Mouse (Mus musculus) heart, adult 18-20 months (tissue): ENCODE measurements around the gene Tmem165. TPM values are rescaled to one million over a fixed set of nuclear protein-coding genes. Genes with fewer than 3 reads are reported as not detected.
A peak's percentile ranks its signal among the peaks of the same experiment; 100 is the strongest.

Experiments used
- DNase-seq, 2 experiments: peaks; one replicate each; pipeline ENCODE4 v3.0.0; 2021 to 2022; ENCODE audit warnings: mixed read lengths in 1 of 2
- total RNA-seq, 2 experiments: library from RNA; stranded (reverse); gene quantifications; 2 replicates each; pipeline ENCODE4 v1.2.3; 2021

The Tmem165 gene
- total RNA-seq, 2 experiments from 2014 or later: 17.7 TPM

GRCm38 (mm10) chr5:76171039-76171438 is 12.6 kb upstream of the Tmem165 start:
- no peak for DNase-seq

DNA sequence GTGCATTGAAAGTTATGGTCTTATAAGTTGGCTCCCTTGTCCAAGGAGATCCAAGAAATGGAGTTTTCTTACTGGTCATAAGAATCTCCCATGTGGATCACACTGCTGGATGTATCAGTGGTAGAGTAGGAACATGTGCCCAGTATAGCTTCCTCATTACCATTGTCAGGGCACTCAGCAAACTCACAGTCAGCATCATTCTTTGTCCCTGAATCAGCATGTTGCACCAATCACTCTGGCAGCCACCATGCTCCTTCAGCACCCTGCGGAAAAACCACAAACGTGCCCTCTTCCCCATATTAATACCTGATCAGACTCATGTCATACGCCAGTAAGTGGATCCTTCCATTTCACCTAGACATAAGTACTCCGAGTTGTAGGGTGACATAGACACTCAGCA is 8.6 kb upstream of the Tmem165 start:
- DNase-seq: peak in 1 of 2 experiments; percentile 16

DNA sequence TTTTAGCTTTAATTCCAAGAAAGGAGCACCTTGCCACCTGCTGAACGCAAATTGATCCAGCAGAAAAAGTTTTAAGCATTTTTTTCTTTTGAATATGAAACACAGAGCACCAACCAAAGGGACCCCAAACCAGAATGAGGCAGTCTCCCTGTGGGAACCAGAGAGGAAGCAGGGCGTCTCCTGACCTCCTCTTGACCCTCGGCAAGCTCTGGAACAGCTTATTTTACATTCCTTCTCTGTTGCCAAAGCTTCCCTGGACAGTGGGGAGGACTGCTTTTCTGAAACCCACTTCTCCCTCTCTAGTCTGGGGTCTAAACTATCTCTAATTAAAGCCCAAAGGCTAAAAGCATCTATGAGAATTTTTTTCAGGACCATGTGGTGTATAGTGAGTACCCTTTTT is 7.3 kb upstream of the Tmem165 start:
- peak in 1 of 2 experiments; percentile 34 for DNase-seq

GRCm38 (mm10) chr5:76176841-76177240 is 6.8 kb upstream of the Tmem165 start:
- DNase-seq: no peak

- DNase-seq: no peak
These were observed 6.0 kb upstream of the Tmem165 start for GRCm38 (mm10) chr5:76177664-76178063.

- DNase-seq: no peak
These were observed 4.5 kb upstream of the Tmem165 start for GRCm38 (mm10) chr5:76179171-76179570.

DNA sequence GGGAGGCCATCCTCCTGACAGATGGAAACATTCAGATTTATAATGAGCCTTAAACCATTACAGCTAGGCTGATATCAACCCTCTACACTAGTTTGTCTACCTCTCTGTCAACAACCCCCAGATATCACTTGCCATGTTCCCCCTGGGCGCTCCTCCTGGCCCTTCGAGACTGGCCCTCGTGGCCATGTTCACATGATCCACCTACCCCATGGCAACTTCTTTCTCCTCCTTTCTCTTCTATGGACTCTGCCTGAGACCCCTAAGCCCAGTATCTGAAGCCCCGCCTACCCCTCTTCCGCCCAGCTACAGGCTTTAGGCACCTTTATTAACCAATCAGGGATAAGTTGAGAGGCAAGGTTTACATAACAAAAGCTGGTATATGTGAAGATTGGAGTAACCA is 3.9 kb upstream of the Tmem165 start:
- DNase-seq: no peak

- DNase-seq: no peak
These were observed 1.4 kb upstream of the Tmem165 start for GRCm38 (mm10) chr5:76182326-76182725.

DNA sequence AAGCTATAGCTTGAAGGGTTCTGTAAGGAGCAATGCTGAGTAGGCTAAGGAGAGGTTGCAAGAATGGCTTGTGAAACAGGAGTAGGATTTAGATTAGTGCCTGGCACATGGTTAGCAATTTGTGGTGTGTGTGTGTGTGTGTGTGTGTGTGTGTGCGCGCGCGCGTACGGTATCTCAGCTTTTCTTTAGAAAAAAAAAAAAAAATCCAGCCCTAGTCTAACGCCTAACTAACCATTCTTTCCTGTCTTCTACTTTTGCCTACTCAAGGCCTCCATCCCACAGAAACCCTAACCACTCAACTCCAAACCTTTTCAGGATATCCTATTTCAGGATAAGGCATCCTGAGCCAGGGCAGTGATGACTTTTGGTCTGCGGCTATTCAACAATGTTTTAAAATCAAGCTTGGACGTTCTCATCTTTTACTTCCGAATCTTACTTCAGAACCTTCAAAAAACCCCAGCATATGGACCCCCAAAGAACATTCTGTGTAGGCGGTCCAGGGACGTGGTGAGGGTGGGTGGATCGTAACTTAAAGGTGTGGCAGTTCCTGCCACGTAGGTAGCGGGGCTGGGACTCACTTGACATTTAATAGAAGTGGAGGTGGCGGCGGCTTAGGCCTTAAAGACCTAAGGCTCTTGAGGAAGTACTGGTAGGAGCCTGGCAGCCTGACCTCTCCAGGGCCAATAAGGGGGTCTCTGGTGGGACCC is 484 bp upstream of the Tmem165 start:
- no peak for DNase-seq

DNA sequence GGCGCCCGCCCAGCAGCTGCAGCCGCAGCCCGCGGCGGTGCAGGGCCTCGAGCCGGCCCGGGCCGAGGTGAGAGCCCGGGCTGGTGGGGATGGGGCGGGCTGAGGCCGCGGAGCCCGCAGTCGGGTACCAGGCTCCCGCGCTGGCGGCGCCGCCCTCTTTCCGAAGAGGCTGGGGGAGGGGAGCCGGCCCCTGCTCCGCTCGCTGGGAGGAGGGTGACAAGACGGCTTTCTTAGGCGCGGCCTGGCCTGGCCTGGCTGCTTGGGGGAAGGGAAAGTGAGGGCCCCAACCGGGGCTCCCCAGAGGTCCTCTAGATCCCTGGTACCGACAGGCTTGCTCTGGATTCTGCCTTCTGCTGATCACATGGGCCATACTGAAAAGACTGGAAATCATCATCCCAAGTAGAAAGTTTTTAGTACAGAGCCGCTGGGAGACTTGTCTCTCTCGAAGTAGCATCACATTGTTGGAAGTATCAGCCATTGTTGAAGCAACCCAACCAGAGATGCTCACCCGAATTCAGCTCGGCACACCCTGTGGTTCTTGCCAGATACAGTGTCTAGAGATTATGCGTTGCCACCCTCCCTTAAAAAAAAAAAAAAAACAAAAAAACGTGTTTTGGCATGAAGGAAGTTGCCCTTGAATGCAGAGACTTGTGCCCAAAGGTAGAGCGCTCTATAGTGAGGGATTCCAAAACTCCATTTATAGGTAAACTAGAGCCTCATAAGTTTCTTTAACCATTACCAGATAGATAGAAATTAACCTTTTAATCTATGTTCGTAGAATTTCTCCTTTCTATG is 803 bp downstream of the Tmem165 start:
- peak; percentile 69 to 72 for DNase-seq

DNA sequence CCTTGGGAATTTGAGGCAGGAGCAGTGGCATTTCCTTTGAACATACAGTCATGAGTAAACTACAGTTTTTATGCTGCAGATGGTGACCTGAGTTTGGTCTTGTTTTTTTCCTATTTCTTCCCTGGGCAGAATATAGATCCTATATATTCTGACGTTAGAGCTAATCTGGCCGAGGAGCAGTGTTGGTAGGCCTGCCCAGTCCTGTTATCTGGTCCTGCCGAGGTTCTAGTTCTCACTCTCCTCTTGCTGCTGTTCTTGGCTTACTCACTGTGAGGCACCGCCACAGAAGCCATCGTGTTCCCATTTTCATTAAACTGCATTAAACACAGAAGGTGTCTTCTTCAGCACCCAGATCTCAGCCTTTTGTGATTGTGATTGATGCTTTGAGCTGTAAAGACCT is 4.2 kb downstream of the Tmem165 start:
- no peak for DNase-seq

DNA sequence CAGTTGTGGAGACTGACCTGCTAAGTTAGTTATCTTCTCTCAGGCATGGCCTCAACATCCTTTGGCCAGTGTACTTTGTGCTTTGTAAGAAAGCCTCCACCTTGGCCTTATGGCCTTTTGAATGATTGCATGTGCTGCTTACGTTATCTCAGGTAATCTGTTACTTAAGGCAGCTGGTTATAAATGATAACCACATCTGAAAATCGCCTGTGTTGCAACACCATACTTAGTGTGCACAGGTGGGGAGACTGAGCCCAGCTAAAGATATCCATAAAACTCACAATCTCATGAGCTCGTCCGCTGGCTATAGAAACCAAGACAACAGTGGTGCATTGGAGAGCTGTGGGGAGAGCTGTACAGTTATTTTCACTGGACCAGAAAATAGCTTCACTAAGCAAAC is 6.9 kb downstream of the Tmem165 start:
- DNase-seq: no peak

DNA sequence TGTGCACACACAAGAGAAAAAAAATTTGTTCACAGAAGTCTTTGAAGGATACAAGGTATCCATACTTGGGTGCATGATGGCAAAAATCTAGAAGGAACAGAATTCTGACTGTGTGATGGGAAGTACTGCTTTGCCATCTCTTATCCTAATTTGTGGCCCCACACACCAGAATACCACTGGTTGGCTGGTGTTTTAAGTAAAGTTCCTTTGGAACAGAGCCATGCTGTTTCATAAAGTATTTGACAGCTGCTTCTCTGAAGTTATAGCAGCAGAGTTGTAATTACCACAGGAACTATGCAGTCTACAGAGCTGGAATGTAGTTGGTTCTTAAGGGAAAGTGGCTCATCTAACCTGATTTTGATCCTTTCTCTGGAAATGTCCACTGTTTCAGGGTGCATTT is 9.4 kb downstream of the Tmem165 start:
- no peak for DNase-seq

- no peak for DNase-seq
These were observed 10.8 kb downstream of the Tmem165 start for GRCm38 (mm10) chr5:76194377-76194945.

GRCm38 (mm10) chr5:76199346-76199745 is 15.7 kb downstream of the Tmem165 start:
- DNase-seq: no peak

- DNase-seq: peak in 1 of 2 experiments; percentile 33
These were observed 19.5 kb downstream of the Tmem165 start for GRCm38 (mm10) chr5:76203171-76203570.

GRCm38 (mm10) chr5:76205886-76206285 is 22.2 kb downstream of the Tmem165 start:
- no peak for DNase-seq

DNA sequence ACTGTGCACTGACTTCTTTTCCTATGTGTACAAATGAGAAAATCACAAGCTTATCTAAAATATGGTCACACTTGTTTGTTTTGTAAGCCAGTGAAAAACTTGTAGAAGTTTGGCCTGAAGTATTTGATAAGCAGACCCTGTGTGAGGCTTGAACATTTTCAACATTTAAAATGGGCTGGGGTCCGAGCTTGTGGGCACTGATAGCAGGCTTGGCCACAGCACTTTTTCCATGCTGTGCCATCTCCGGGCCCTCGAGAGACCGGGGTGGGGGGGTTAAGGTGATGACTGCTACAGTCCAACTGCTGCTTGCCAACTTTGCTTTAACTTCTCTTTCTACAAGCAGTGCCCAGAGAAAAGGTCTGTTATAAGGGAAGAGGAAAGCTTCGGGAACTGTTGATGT is 24.4 kb downstream of the Tmem165 start:
- DNase-seq: no peak

GRCm38 (mm10) chr5:76216691-76217090 is 33.0 kb downstream of the Tmem165 start:
- no peak for DNase-seq

GRCm38 (mm10) chr5:76231171-76231855 is 47.6 kb downstream of the Tmem165 start:
- DNase-seq: no peak

GRCm38 (mm10) chr5:76243274-76243673 is 59.6 kb downstream of the Tmem165 start:
- no peak for DNase-seq

DNA sequence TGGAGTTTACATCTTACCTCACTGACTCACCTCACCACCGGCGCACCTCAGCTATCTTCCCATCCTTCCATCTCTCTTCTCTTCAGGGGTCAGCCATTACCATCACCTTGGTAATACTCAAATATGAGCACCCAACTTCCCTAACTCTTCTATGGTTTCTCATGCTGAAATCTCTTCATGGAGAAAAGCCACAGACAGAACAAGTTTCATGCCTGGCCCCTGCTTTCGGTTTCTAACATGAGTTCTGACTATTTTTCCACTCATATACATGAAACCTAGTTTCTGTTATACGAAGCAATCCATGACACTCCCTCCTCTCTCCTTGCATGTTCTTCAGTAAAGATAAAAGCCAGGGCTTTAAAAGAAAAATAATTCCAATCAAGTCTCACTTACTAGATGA is 60.2 kb downstream of the Tmem165 start:
- no peak for DNase-seq

GRCm38 (mm10) chr5:76244430-76244829 is 60.8 kb downstream of the Tmem165 start:
- DNase-seq: no peak
